Mouse (Mus musculus): ENCODE measurements around the gene Slitrk4. TPM values are rescaled to one million over a fixed set of nuclear protein-coding genes. Genes with fewer than 3 reads are reported as not detected.

The Slitrk4 gene
- 23.5 and 27.8 TPM in 2 replicates for total RNA-seq (2014; rRNA removed)
- 23.5 and 24.6 TPM in 2 replicates for polyA plus RNA-seq (2015; fragmentation: Nextera tagmentation; extraction: Ambion mirVana)

DNA sequence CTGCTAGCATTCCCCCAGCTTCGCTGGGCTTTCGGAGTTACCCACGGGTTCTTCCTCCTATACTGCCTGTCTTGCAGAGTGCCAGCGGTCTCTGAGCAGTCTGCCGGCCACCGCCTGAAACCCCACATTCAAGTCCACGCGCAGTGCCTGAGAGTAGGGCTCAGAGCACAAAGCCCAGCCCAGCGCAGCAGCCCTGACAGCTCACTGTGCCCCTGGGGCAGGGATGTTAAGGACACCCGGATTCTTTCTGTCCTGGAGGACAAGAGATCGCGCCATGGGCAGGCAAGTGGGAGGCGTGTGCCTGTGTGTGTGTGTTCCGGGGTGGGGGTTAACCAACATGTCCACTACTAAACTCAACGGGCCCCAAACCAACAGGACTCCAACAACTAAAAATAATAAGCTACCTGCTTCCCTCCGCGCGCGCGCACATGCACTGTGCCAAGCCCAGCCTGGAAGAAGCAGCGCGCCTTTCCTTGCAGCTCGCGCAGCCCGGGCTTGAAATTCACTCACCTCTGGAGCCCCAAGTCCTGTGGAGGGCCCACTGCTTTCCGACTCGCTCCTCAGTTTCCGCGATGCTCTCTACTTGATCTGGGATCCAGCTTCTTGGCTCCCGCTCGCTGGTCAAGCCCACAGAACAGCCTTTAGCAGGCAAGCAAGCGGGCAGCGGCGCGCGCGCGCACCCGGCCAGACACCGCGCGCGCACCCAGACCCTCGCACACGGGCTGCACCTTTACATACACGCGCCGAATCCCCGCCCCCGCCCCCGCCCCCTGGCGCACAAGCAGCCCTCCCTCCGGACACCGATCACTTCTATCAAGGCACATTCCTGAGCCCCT lies at the start of gene Slitrk4:
Slitrk4 (minus strand) TSS at position 707 of the 836 bp plus-strand sequence.
- Histone ChIP-seq H3K27me3 (ENCODE audit: insufficient read depth, low read length) (no peaks in the 10 kb centered on the region), H3K27ac (ENCODE audit: low read depth, low read length) (peak within 1 kb of the TSS; percentile 72), H3K4me3 (ENCODE audit: low read depth, low read length) (peak within 1 kb of the TSS; percentile 41), H3K36me3 (ENCODE audit: insufficient read depth, low read length) (no peaks in the 10 kb centered on the region), H3K9me3 (ENCODE audit: low read length) (no peaks in the 10 kb centered on the region), H3K9ac (replicated peaks; ENCODE audit: low read length, poor library complexity, severe bottlenecking) (peak within 1 kb of the TSS; percentile 57), H3K4me2 (ENCODE audit: low read depth, low read length, poor library complexity, severe bottlenecking) (peak within 1 kb of the TSS; percentile 46), H3K4me1 (ENCODE audit: insufficient read depth, low read length) (no peaks in the 10 kb centered on the region)
- DNase-seq (ENCODE audit: low spot score) (peak; percentile 61), ATAC-seq (ENCODE audit: low FRiP score) (peak; percentile 74)
- WGBS = 21% methylated on average over 41 of the region's 54 CpGs
- no peak for TF ChIP-seq CTCF (IDR thresholded peaks at IDR 0.05)

DNA sequence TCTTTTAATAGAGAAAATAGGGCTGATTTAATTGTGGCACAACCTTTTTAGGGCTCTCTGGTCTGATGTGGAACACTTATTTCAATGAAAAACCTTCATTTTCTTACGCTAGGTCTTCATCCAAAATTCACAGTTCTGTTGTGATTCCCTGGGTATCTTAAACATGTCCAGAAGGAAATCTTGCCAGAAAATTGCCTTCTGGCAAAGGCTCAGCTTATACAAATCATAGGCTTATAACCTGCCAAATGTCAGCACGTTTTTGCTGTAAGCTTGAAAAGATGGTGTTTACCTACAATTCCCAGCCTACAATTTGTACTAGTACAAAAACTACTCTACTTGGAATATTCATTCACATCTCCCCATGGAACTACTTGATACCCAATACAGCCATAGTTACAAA lies 42.7 kb upstream of the Slitrk4 start:
- Histone ChIP-seq H3K9me3 (ENCODE audit: low read length) (no peaks in the 10 kb centered on the region), H3K4me3 (ENCODE audit: low read depth, low read length) (no peak overlapping the region), H3K9ac (replicated peaks; ENCODE audit: low read length, poor library complexity, severe bottlenecking) (no peak overlapping the region), H3K4me1 (ENCODE audit: insufficient read depth, low read length) (no peaks in the 10 kb centered on the region), H3K27me3 (ENCODE audit: insufficient read depth, low read length) (no peaks in the 10 kb centered on the region), H3K27ac (ENCODE audit: low read depth, low read length) (no peak overlapping the region), H3K4me2 (ENCODE audit: low read depth, low read length, poor library complexity, severe bottlenecking) (no peak overlapping the region), H3K36me3 (ENCODE audit: insufficient read depth, low read length) (no peaks in the 10 kb centered on the region)
- DNase-seq (ENCODE audit: low spot score) = no peak
- 64% methylated on average over 2 of the region's 2 CpGs for WGBS
- ATAC-seq (ENCODE audit: low FRiP score) = no peak
- TF ChIP-seq CTCF (IDR thresholded peaks at IDR 0.05) = no peak

- Histone ChIP-seq H3K27ac (ENCODE audit: low read depth, low read length) (no peak overlapping the region), H3K27me3 (ENCODE audit: insufficient read depth, low read length) (no peaks in the 10 kb centered on the region), H3K4me3 (ENCODE audit: low read depth, low read length) (peak overlapping the region; percentile 41), H3K4me2 (ENCODE audit: low read depth, low read length, poor library complexity, severe bottlenecking) (peak overlapping the region; percentile 46), H3K9ac (replicated peaks; ENCODE audit: low read length, poor library complexity, severe bottlenecking) (no peak overlapping the region), H3K4me1 (ENCODE audit: insufficient read depth, low read length) (no peaks in the 10 kb centered on the region), H3K36me3 (ENCODE audit: insufficient read depth, low read length) (no peaks in the 10 kb centered on the region), H3K9me3 (ENCODE audit: low read length) (no peaks in the 10 kb centered on the region)
- ATAC-seq (ENCODE audit: low FRiP score) = no peak; the same call in 1 of the 2 replicates
- peak; percentile 46 for DNase-seq (ENCODE audit: low spot score)
- WGBS = 24% methylated on average over 6 of the region's 6 CpGs
- TF ChIP-seq CTCF (IDR thresholded peaks at IDR 0.05) = no peak
Measured at GRCm38 (mm10) chrX:64277991-64278301, 1.1 kb upstream of the Slitrk4 start.

- Histone ChIP-seq H3K9ac (replicated peaks; ENCODE audit: low read length, poor library complexity, severe bottlenecking) (peak overlapping the region; percentile 57), H3K27me3 (ENCODE audit: insufficient read depth, low read length) (no peaks in the 10 kb centered on the region), H3K36me3 (ENCODE audit: insufficient read depth, low read length) (no peaks in the 10 kb centered on the region), H3K4me2 (ENCODE audit: low read depth, low read length, poor library complexity, severe bottlenecking) (peak overlapping the region; percentile 46), H3K27ac (ENCODE audit: low read depth, low read length) (peak overlapping the region; percentile 72), H3K4me1 (ENCODE audit: insufficient read depth, low read length) (no peaks in the 10 kb centered on the region), H3K9me3 (ENCODE audit: low read length) (no peaks in the 10 kb centered on the region), H3K4me3 (ENCODE audit: low read depth, low read length) (peak overlapping the region; percentile 41)
- TF ChIP-seq CTCF (IDR thresholded peaks at IDR 0.05) = peak; percentile 58
- DNase-seq (ENCODE audit: low spot score) (peak; percentile 40), ATAC-seq (ENCODE audit: low FRiP score) (peak; percentile 50)
- WGBS = 26% methylated on average over 22 of the region's 22 CpGs
Measured at GRCm38 (mm10) chrX:64277126-64277990, 562 bp upstream of the Slitrk4 start.

GRCm38 (mm10) chrX:64275501-64276289 lies 1.1 kb downstream of the Slitrk4 start:
- Histone ChIP-seq H3K27ac (ENCODE audit: low read depth, low read length) (peak overlapping the region; percentile 72), H3K36me3 (ENCODE audit: insufficient read depth, low read length) (no peaks in the 10 kb centered on the region), H3K9ac (replicated peaks; ENCODE audit: low read length, poor library complexity, severe bottlenecking) (peak overlapping the region; percentile 57), H3K4me1 (ENCODE audit: insufficient read depth, low read length) (no peaks in the 10 kb centered on the region), H3K4me3 (ENCODE audit: low read depth, low read length) (peak overlapping the region; percentile 41), H3K9me3 (ENCODE audit: low read length) (no peaks in the 10 kb centered on the region), H3K27me3 (ENCODE audit: insufficient read depth, low read length) (no peaks in the 10 kb centered on the region), H3K4me2 (ENCODE audit: low read depth, low read length, poor library complexity, severe bottlenecking) (peak overlapping the region; percentile 46)
- DNase-seq (ENCODE audit: low spot score) (peak; percentile 11), ATAC-seq (ENCODE audit: low FRiP score) (peak; percentile 36; the same call in 1 of the 2 replicates)
- TF ChIP-seq CTCF (IDR thresholded peaks at IDR 0.05) = no peak; the same call in 1 of the 2 replicates
- 12% methylated on average over 36 of the region's 41 CpGs for WGBS
